ENCODE assay signal across 12 mouse cellular contexts in genomic region chr1:180894088-180894987, GRCm38 (mm10). TPM values are rescaled to one million over a fixed set of nuclear protein-coding genes. Genes with fewer than 3 reads are reported as not detected.
DNase-seq lines count a peak whose midpoint lies in the region; ATAC-seq and TF ChIP-seq lines count a peak whose summit lies in the region.
"Not testable (repeated sequence)": the region's sequence is repeated elsewhere in the genome, so short reads cannot be mapped to it uniquely, and the experiment has no call there.
"Had no signal": no experiment of that assay in that cellular context is flagged by ENCODE, and none has a peak within 500 bp of the region (broad histone marks: within the 10 kb centered on the region; RNA-seq: fewer than 3 reads in every experiment).

No protein-coding gene starts in this region.

- not testable (repeated sequence) for H3K36me3 ChIP-seq in embryonic facial prominence, embryonic 12.5 days; forebrain, postnatal 0 days (ENCODE audit: insufficient read depth); hindbrain, embryonic 12.5 days; kidney, postnatal 0 days (ENCODE audit: insufficient read depth, low read length); lung, embryonic 16.5 days (ENCODE audit: control insufficient read depth, insufficient read depth, low read length); midbrain, embryonic 16.5 days (ENCODE audit: control insufficient read depth, insufficient read depth, low read length); stomach, embryonic 15.5 days

- DNase-seq in ZHBTc4 (ENCODE audit: low read depth, low spot score), result peak; percentile 81
- DNase-seq in forebrain, postnatal 0 days, result peak; percentile 52
- DNase-seq in kidney, postnatal 0 days (ENCODE audit: low spot score), result not testable (repeated sequence)

- not testable (repeated sequence) for H3K27ac ChIP-seq in embryonic facial prominence, embryonic 12.5 days; forebrain, postnatal 0 days (ENCODE audit: low read depth, low read length); hindbrain, embryonic 12.5 days; kidney, postnatal 0 days; lung, embryonic 16.5 days (ENCODE audit: low read length); midbrain, embryonic 16.5 days (ENCODE audit: low read length); stomach, embryonic 15.5 days

- peaks cover 43% of the 10 kb centered on the region for H3K27me3 ChIP-seq in embryonic facial prominence, embryonic 12.5 days
- not testable (repeated sequence) for H3K27me3 ChIP-seq in forebrain, postnatal 0 days (ENCODE audit: insufficient read depth, low read length); kidney, postnatal 0 days (ENCODE audit: insufficient read depth, low read length)
- peaks cover 47% of the 10 kb centered on the region for H3K27me3 ChIP-seq in hindbrain, embryonic 12.5 days
- peaks cover 26% of the 10 kb centered on the region for H3K27me3 ChIP-seq in lung, embryonic 16.5 days (ENCODE audit: control insufficient read depth, insufficient read depth, low read depth, low read length)
- peaks cover 17% of the 10 kb centered on the region for H3K27me3 ChIP-seq in midbrain, embryonic 16.5 days (ENCODE audit: control insufficient read depth, insufficient read depth, low read depth, low read length)
- peaks cover 27% of the 10 kb centered on the region for H3K27me3 ChIP-seq in stomach, embryonic 15.5 days (replicated peaks)

- 4% methylated on average over 48 of the region's 51 CpGs for WGBS in embryonic facial prominence, embryonic 12.5 days
- WGBS in forebrain, postnatal 0 days, result 5% methylated on average over 42 of the region's 51 CpGs
- 4% methylated on average over 51 of the region's 51 CpGs for WGBS in hindbrain, embryonic 12.5 days
- WGBS in kidney, postnatal 0 days, result 4% methylated on average over 43 of the region's 51 CpGs
- WGBS in lung, embryonic 16.5 days, result 4% methylated on average over 40 of the region's 51 CpGs
- 5% methylated on average over 44 of the region's 51 CpGs for WGBS in midbrain, embryonic 16.5 days
- WGBS in stomach, embryonic 15.5 days, result 6% methylated on average over 46 of the region's 51 CpGs

- H3K9ac ChIP-seq in embryonic facial prominence, embryonic 12.5 days, result peak overlapping the region; percentile 30; the same call in 1 of the 2 replicates
- peak overlapping the region; percentile 43; the same call in 1 of the 2 replicates for H3K9ac ChIP-seq in forebrain, postnatal 0 days
- not testable (repeated sequence) for H3K9ac ChIP-seq in hindbrain, embryonic 12.5 days; kidney, postnatal 0 days (ENCODE audit: low read depth, low read length); lung, embryonic 16.5 days (ENCODE audit: low read length); midbrain, embryonic 16.5 days (ENCODE audit: low read depth, low read length); stomach, embryonic 15.5 days

- not testable (repeated sequence) for H3K9me3 ChIP-seq in embryonic facial prominence, embryonic 12.5 days; forebrain, postnatal 0 days (ENCODE audit: low read length); hindbrain, embryonic 12.5 days (replicated peaks); kidney, postnatal 0 days (replicated peaks; ENCODE audit: low read length); lung, embryonic 16.5 days (ENCODE audit: control insufficient read depth, low read length); midbrain, embryonic 16.5 days (replicated peaks; ENCODE audit: control insufficient read depth, low read length, poor library complexity, severe bottlenecking); stomach, embryonic 15.5 days

- not testable (repeated sequence) for ATAC-seq in embryonic facial prominence, embryonic 12.5 days (ENCODE audit: insufficient number of reproducible peaks, insufficient read depth, low FRiP score, low TSS enrichment); hindbrain, embryonic 12.5 days (ENCODE audit: low FRiP score); kidney, postnatal 0 days (replicated peaks; ENCODE audit: low FRiP score, low read depth); lung, embryonic 16.5 days (ENCODE audit: low read depth)
- ATAC-seq in forebrain, postnatal 0 days, result peak; percentile 77
- 0 out of 2 replicates have a peak, but pooled peaks have one; percentile 54 for ATAC-seq in midbrain, embryonic 16.5 days
- ATAC-seq in stomach, embryonic 15.5 days (ENCODE audit: insufficient read depth, low FRiP score, low read depth), result peak; percentile 36; the same call in 1 of the 2 replicates

- H3K4me3 ChIP-seq in embryonic facial prominence, embryonic 12.5 days, result peak overlapping the region; percentile 24
- peak overlapping the region; percentile 27 for H3K4me3 ChIP-seq in forebrain, postnatal 0 days (ENCODE audit: low read depth, low read length)
- H3K4me3 ChIP-seq in hindbrain, embryonic 12.5 days, result peak overlapping the region; percentile 14; the same call in 1 of the 2 replicates
- not testable (repeated sequence) for H3K4me3 ChIP-seq in kidney, postnatal 0 days (replicated peaks; ENCODE audit: low read depth, low read length)
- peak overlapping the region; percentile 13 for H3K4me3 ChIP-seq in lung, embryonic 16.5 days (ENCODE audit: low read length)
- peak overlapping the region; percentile 21 for H3K4me3 ChIP-seq in midbrain, embryonic 16.5 days (ENCODE audit: low read depth, low read length)
- H3K4me3 ChIP-seq in stomach, embryonic 15.5 days (replicated peaks), result peak overlapping the region; percentile 16

- H3K4me2 ChIP-seq in embryonic facial prominence, embryonic 12.5 days (replicated peaks), result peak overlapping the region; percentile 45
- H3K4me2 ChIP-seq in forebrain, postnatal 0 days (ENCODE audit: low read depth), result peak overlapping the region; percentile 39
- H3K4me2 ChIP-seq in hindbrain, embryonic 12.5 days (replicated peaks), result peak overlapping the region; percentile 48
- H3K4me2 ChIP-seq in kidney, postnatal 0 days (ENCODE audit: low read length), result peak overlapping the region; percentile 21
- peak overlapping the region; percentile 28; the same call in 1 of the 2 replicates for H3K4me2 ChIP-seq in lung, embryonic 16.5 days (ENCODE audit: low read depth, low read length)
- peak overlapping the region; percentile 44 for H3K4me2 ChIP-seq in midbrain, embryonic 16.5 days (ENCODE audit: low read length)
- H3K4me2 ChIP-seq in stomach, embryonic 15.5 days, result peak overlapping the region; percentile 35

- not testable (repeated sequence) for H3K4me1 ChIP-seq in embryonic facial prominence, embryonic 12.5 days; forebrain, postnatal 0 days (ENCODE audit: insufficient read depth); hindbrain, embryonic 12.5 days; kidney, postnatal 0 days (replicated peaks; ENCODE audit: insufficient read depth, low read length); lung, embryonic 16.5 days (replicated peaks; ENCODE audit: control insufficient read depth, insufficient read depth, low read length); midbrain, embryonic 16.5 days (ENCODE audit: control insufficient read depth, insufficient read depth, low read length); stomach, embryonic 15.5 days

- TF ChIP-seq CTCF in forebrain, postnatal 0 days (IDR thresholded peaks at IDR 0.05; ENCODE audit: low read depth); kidney, postnatal 0 days (IDR thresholded peaks at IDR 0.05; ENCODE audit: low read depth): not testable (repeated sequence)

RNA-seq across cellular contexts. Expression of gene Lefty2, which starts 1.4 kb away (rescaled TPM):
- 0.22 and 0.67 TPM in 2 replicates for polyA plus RNA-seq in embryonic facial prominence, embryonic 12.5 days (2016; fragmentation: Nextera tagmentation; extraction: Ambion mirVana)
- total RNA-seq in forebrain, postnatal 0 days (2014; rRNA removed), result 21.1 and 21.2 TPM in 2 replicates
- polyA plus RNA-seq in forebrain, postnatal 0 days (2015; fragmentation: Nextera tagmentation; extraction: Ambion mirVana), result 11.3 and 17.3 TPM in 2 replicates
- polyA plus RNA-seq in hindbrain, embryonic 12.5 days (2016; fragmentation: Nextera tagmentation; extraction: Ambion mirVana), result 0.08 TPM in 1 of 2 replicates, not detected in the other
- 0.09 and 0.39 TPM in 2 replicates for polyA plus RNA-seq in kidney, postnatal 0 days (2015; fragmentation: Nextera tagmentation; extraction: Ambion mirVana)
- 0.20 and 0.23 TPM in 2 replicates for polyA plus RNA-seq in lung, embryonic 16.5 days (2015; fragmentation: Nextera tagmentation; extraction: Ambion mirVana)
- 4.7 and 5.0 TPM in 2 replicates for polyA plus RNA-seq in midbrain, embryonic 16.5 days (2015; fragmentation: Nextera tagmentation; extraction: Ambion mirVana)
- polyA plus RNA-seq in stomach, embryonic 15.5 days (2015; fragmentation: Nextera tagmentation; extraction: Ambion mirVana), result not detected in 2 replicates
- total RNA-seq: gastrocnemius, adult 8-10 months; heart, postnatal 25 days had no signal
- polyA plus RNA-seq: C2C12; liver, embryonic 13.5 days had no signal

RNA-seq across cellular contexts. Expression of gene Pycr2, which starts 9.8 kb away (rescaled TPM):
- 110 and 112 TPM in 2 replicates for polyA plus RNA-seq in embryonic facial prominence, embryonic 12.5 days (2016; fragmentation: Nextera tagmentation; extraction: Ambion mirVana)
- total RNA-seq in forebrain, postnatal 0 days (2014; rRNA removed), result 64.2 and 81.2 TPM in 2 replicates
- polyA plus RNA-seq in forebrain, postnatal 0 days (2015; fragmentation: Nextera tagmentation; extraction: Ambion mirVana), result 68.4 and 70.5 TPM in 2 replicates
- polyA plus RNA-seq in hindbrain, embryonic 12.5 days (2016; fragmentation: Nextera tagmentation; extraction: Ambion mirVana), result 80.3 and 91.6 TPM in 2 replicates
- 72.6 and 76.5 TPM in 2 replicates for polyA plus RNA-seq in kidney, postnatal 0 days (2015; fragmentation: Nextera tagmentation; extraction: Ambion mirVana)
- 80.7 and 84.3 TPM in 2 replicates for polyA plus RNA-seq in lung, embryonic 16.5 days (2015; fragmentation: Nextera tagmentation; extraction: Ambion mirVana)
- 68.3 and 71.7 TPM in 2 replicates for polyA plus RNA-seq in midbrain, embryonic 16.5 days (2015; fragmentation: Nextera tagmentation; extraction: Ambion mirVana)
- 101 and 109 TPM in 2 replicates for polyA plus RNA-seq in stomach, embryonic 15.5 days (2015; fragmentation: Nextera tagmentation; extraction: Ambion mirVana)

RNA-seq across cellular contexts. Expression of gene Lefty1, which starts 40.5 kb away (rescaled TPM):
- 1.2 and 2.4 TPM in 2 replicates for polyA plus RNA-seq in embryonic facial prominence, embryonic 12.5 days (2016; fragmentation: Nextera tagmentation; extraction: Ambion mirVana)
- total RNA-seq in forebrain, postnatal 0 days (2014; rRNA removed), result not detected in 2 replicates
- polyA plus RNA-seq in forebrain, postnatal 0 days (2015; fragmentation: Nextera tagmentation; extraction: Ambion mirVana), result 0.33 and 0.35 TPM in 2 replicates
- polyA plus RNA-seq in hindbrain, embryonic 12.5 days (2016; fragmentation: Nextera tagmentation; extraction: Ambion mirVana), result 0.46 and 1.7 TPM in 2 replicates
- polyA plus RNA-seq in kidney, postnatal 0 days (2015; fragmentation: Nextera tagmentation; extraction: Ambion mirVana), result 1.5 and 1.6 TPM in 2 replicates
- 1.5 and 1.6 TPM in 2 replicates for polyA plus RNA-seq in lung, embryonic 16.5 days (2015; fragmentation: Nextera tagmentation; extraction: Ambion mirVana)
- polyA plus RNA-seq in midbrain, embryonic 16.5 days (2015; fragmentation: Nextera tagmentation; extraction: Ambion mirVana), result 0.26 TPM in 1 of 2 replicates, not detected in the other
- 3.2 and 3.7 TPM in 2 replicates for polyA plus RNA-seq in stomach, embryonic 15.5 days (2015; fragmentation: Nextera tagmentation; extraction: Ambion mirVana)

RNA-seq across cellular contexts. Expression of gene Sde2, which starts 43.4 kb away (rescaled TPM):
- polyA plus RNA-seq in embryonic facial prominence, embryonic 12.5 days (2016; fragmentation: Nextera tagmentation; extraction: Ambion mirVana), result 41.6 and 47.0 TPM in 2 replicates
- 16.3 and 19.6 TPM in 2 replicates for total RNA-seq in forebrain, postnatal 0 days (2014; rRNA removed)
- polyA plus RNA-seq in forebrain, postnatal 0 days (2015; fragmentation: Nextera tagmentation; extraction: Ambion mirVana), result 17.8 and 24.8 TPM in 2 replicates
- 35.6 and 39.7 TPM in 2 replicates for polyA plus RNA-seq in hindbrain, embryonic 12.5 days (2016; fragmentation: Nextera tagmentation; extraction: Ambion mirVana)
- polyA plus RNA-seq in kidney, postnatal 0 days (2015; fragmentation: Nextera tagmentation; extraction: Ambion mirVana), result 25.6 and 29.6 TPM in 2 replicates
- polyA plus RNA-seq in lung, embryonic 16.5 days (2015; fragmentation: Nextera tagmentation; extraction: Ambion mirVana), result 33.0 and 38.3 TPM in 2 replicates
- 32.1 and 32.9 TPM in 2 replicates for polyA plus RNA-seq in midbrain, embryonic 16.5 days (2015; fragmentation: Nextera tagmentation; extraction: Ambion mirVana)
- polyA plus RNA-seq in stomach, embryonic 15.5 days (2015; fragmentation: Nextera tagmentation; extraction: Ambion mirVana), result 30.7 and 34.4 TPM in 2 replicates

RNA-seq across cellular contexts. Expression of gene Tmem63a, which starts 47.8 kb away (rescaled TPM):
- polyA plus RNA-seq in embryonic facial prominence, embryonic 12.5 days (2016; fragmentation: Nextera tagmentation; extraction: Ambion mirVana), result 8.8 and 8.9 TPM in 2 replicates
- 1.3 and 3.2 TPM in 2 replicates for total RNA-seq in forebrain, postnatal 0 days (2014; rRNA removed)
- polyA plus RNA-seq in forebrain, postnatal 0 days (2015; fragmentation: Nextera tagmentation; extraction: Ambion mirVana), result 1.8 and 2.1 TPM in 2 replicates
- 6.9 and 7.2 TPM in 2 replicates for polyA plus RNA-seq in hindbrain, embryonic 12.5 days (2016; fragmentation: Nextera tagmentation; extraction: Ambion mirVana)
- 10.6 and 14.8 TPM in 2 replicates for polyA plus RNA-seq in kidney, postnatal 0 days (2015; fragmentation: Nextera tagmentation; extraction: Ambion mirVana)
- polyA plus RNA-seq in lung, embryonic 16.5 days (2015; fragmentation: Nextera tagmentation; extraction: Ambion mirVana), result 15.8 and 16.4 TPM in 2 replicates
- 1.2 and 1.3 TPM in 2 replicates for polyA plus RNA-seq in midbrain, embryonic 16.5 days (2015; fragmentation: Nextera tagmentation; extraction: Ambion mirVana)
- 20.9 and 23.0 TPM in 2 replicates for polyA plus RNA-seq in stomach, embryonic 15.5 days (2015; fragmentation: Nextera tagmentation; extraction: Ambion mirVana)
